25 mouse cellular contexts compared by ENCODE assay signal in genomic region chr6:48785601-48786000, GRCm38 (mm10). TPM values are rescaled to one million over a fixed set of nuclear protein-coding genes. Genes with fewer than 3 reads are reported as not detected.
A peak's percentile ranks its signal among the peaks of the same experiment; 100 is the strongest.
DNase-seq lines count a peak whose midpoint lies in the region; ATAC-seq and TF ChIP-seq lines count a peak whose summit lies in the region.
"Had no signal": no experiment of that assay in that cellular context is flagged by ENCODE, and none has a peak within 500 bp of the region (broad histone marks: within the 10 kb centered on the region; RNA-seq: fewer than 3 reads in every experiment).

No protein-coding gene starts in this region.

- intact Hi-C loops in heart, postnatal 25 days (cut with DNase I): no loop called here

- DNase-seq in heart, adult 11 months: peak; percentile 5
- DNase-seq in heart, postnatal 25 days (ENCODE audit: low spot score): no peak
- DNase-seq in kidney, postnatal 0 days (ENCODE audit: low spot score): peak; percentile 48
- no peak for DNase-seq in lung, postnatal 4 days
- DNase-seq in testis, postnatal 14 days (ENCODE audit: low spot score): no peak
- DNase-seq: cerebellum, adult 11 months; cerebellum, adult 8-10 months; cerebellum, postnatal 14 days; embryo, embryonic 11 days had no signal

- no peaks in the 10 kb centered on the region for H3K36me3 ChIP-seq in kidney, postnatal 0 days (ENCODE audit: insufficient read depth, low read length)
- no peaks in the 10 kb centered on the region for H3K36me3 ChIP-seq in kidney, embryonic 16.5 days (ENCODE audit: insufficient read depth, low read length)
- no peaks in the 10 kb centered on the region; the same call in 1 of the 2 replicates for H3K36me3 ChIP-seq in lung, embryonic 16.5 days (ENCODE audit: control insufficient read depth, insufficient read depth, low read length)
- no peaks in the 10 kb centered on the region for H3K36me3 ChIP-seq in stomach, embryonic 16.5 days (ENCODE audit: control insufficient read depth, insufficient read depth, low read length)
- H3K36me3 ChIP-seq: embryonic facial prominence, embryonic 15.5 days; forebrain, embryonic 10.5 days; heart, embryonic 12.5 days; hindbrain, embryonic 12.5 days had no signal

- H3K4me1 ChIP-seq in kidney, postnatal 0 days (replicated peaks; ENCODE audit: insufficient read depth, low read length): no peaks in the 10 kb centered on the region
- no peaks in the 10 kb centered on the region for H3K4me1 ChIP-seq in kidney, embryonic 16.5 days (ENCODE audit: insufficient read depth, low read length)
- H3K4me1 ChIP-seq in lung, embryonic 16.5 days (replicated peaks; ENCODE audit: control insufficient read depth, insufficient read depth, low read length): peaks cover 24% of the 10 kb centered on the region
- no peaks in the 10 kb centered on the region; the same call in 1 of the 2 replicates for H3K4me1 ChIP-seq in stomach, embryonic 16.5 days (ENCODE audit: control insufficient read depth, insufficient read depth, low read length)
- H3K4me1 ChIP-seq: embryonic facial prominence, embryonic 15.5 days; forebrain, embryonic 10.5 days; heart, embryonic 12.5 days; hindbrain, embryonic 12.5 days had no signal

- H3K4me2 ChIP-seq in kidney, postnatal 0 days (ENCODE audit: low read length): no peak overlapping the region
- H3K4me2 ChIP-seq in kidney, embryonic 16.5 days (replicated peaks; ENCODE audit: low read depth, low read length): no peak overlapping the region
- no peak overlapping the region for H3K4me2 ChIP-seq in lung, embryonic 16.5 days (ENCODE audit: low read depth, low read length)
- no peak overlapping the region for H3K4me2 ChIP-seq in stomach, embryonic 16.5 days (ENCODE audit: low read depth, low read length)
- H3K4me2 ChIP-seq: embryonic facial prominence, embryonic 15.5 days; heart, embryonic 12.5 days; hindbrain, embryonic 12.5 days had no signal

- H3K27me3 ChIP-seq in kidney, postnatal 0 days (ENCODE audit: insufficient read depth, low read length): no peaks in the 10 kb centered on the region
- H3K27me3 ChIP-seq in kidney, embryonic 16.5 days (ENCODE audit: insufficient read depth, low read length): no peaks in the 10 kb centered on the region
- no peaks in the 10 kb centered on the region for H3K27me3 ChIP-seq in lung, embryonic 16.5 days (ENCODE audit: control insufficient read depth, insufficient read depth, low read depth, low read length)
- H3K27me3 ChIP-seq in stomach, embryonic 16.5 days (ENCODE audit: control insufficient read depth, insufficient read depth, low read length): no peaks in the 10 kb centered on the region
- H3K27me3 ChIP-seq: CH12.LX; embryonic facial prominence, embryonic 15.5 days; heart, embryonic 12.5 days; hindbrain, embryonic 12.5 days had no signal

- no peaks in the 10 kb centered on the region for H3K9me3 ChIP-seq in kidney, postnatal 0 days (replicated peaks; ENCODE audit: low read length)
- H3K9me3 ChIP-seq in kidney, embryonic 16.5 days (ENCODE audit: low read length): no peaks in the 10 kb centered on the region
- peaks cover 4% of the 10 kb centered on the region for H3K9me3 ChIP-seq in lung, embryonic 16.5 days (ENCODE audit: control insufficient read depth, low read length)
- 0 out of 2 replicates have a peak, but pooled peaks cover 2% of the 10 kb centered on the region for H3K9me3 ChIP-seq in stomach, embryonic 16.5 days (replicated peaks; ENCODE audit: control insufficient read depth, low read length)
- H3K9me3 ChIP-seq: embryonic facial prominence, embryonic 15.5 days; forebrain, embryonic 10.5 days; heart, embryonic 12.5 days; hindbrain, embryonic 12.5 days had no signal

- H3K4me3 ChIP-seq in kidney, postnatal 0 days (replicated peaks; ENCODE audit: low read depth, low read length): no peak overlapping the region
- H3K4me3 ChIP-seq in kidney, embryonic 16.5 days (ENCODE audit: low read length): no peak overlapping the region
- no peak overlapping the region for H3K4me3 ChIP-seq in lung, embryonic 16.5 days (ENCODE audit: low read length)
- H3K4me3 ChIP-seq in stomach, embryonic 16.5 days (replicated peaks; ENCODE audit: low read length): no peak overlapping the region
- H3K4me3 ChIP-seq: embryonic facial prominence, embryonic 15.5 days; erythroblast, embryonic 14.5 days; forebrain, embryonic 10.5 days; heart, adult 2 months; heart, embryonic 12.5 days; hindbrain, embryonic 12.5 days had no signal

- 63% methylated on average over 2 of the region's 2 CpGs for WGBS in kidney, postnatal 0 days
- 80% methylated on average over 2 of the region's 2 CpGs for WGBS in kidney, embryonic 16.5 days
- WGBS in lung, embryonic 16.5 days: 56% methylated on average over 2 of the region's 2 CpGs
- 53% methylated on average over 2 of the region's 2 CpGs for WGBS in stomach, embryonic 16.5 days

- no peak overlapping the region for H3K9ac ChIP-seq in kidney, postnatal 0 days (ENCODE audit: low read depth, low read length)
- H3K9ac ChIP-seq in kidney, embryonic 16.5 days (replicated peaks; ENCODE audit: low read length): no peak overlapping the region
- H3K9ac ChIP-seq in lung, embryonic 16.5 days (ENCODE audit: low read length): no peak overlapping the region
- no peak overlapping the region for H3K9ac ChIP-seq in stomach, embryonic 16.5 days (ENCODE audit: low read length)
- H3K9ac ChIP-seq: embryonic facial prominence, embryonic 15.5 days; heart, embryonic 12.5 days; hindbrain, embryonic 12.5 days had no signal

- TF ChIP-seq CTCF in kidney, postnatal 0 days (IDR thresholded peaks at IDR 0.05; ENCODE audit: low read depth): no peak

- H3K27ac ChIP-seq in kidney, postnatal 0 days: peak overlapping the region; percentile 51; the same call in 1 of the 2 replicates
- H3K27ac ChIP-seq in kidney, embryonic 16.5 days (ENCODE audit: low read length): no peak overlapping the region
- H3K27ac ChIP-seq in lung, embryonic 16.5 days (ENCODE audit: low read length): peak overlapping the region; percentile 78
- H3K27ac ChIP-seq in stomach, embryonic 16.5 days (ENCODE audit: low read length): 0 out of 2 replicates have a peak overlapping the region, but pooled peaks have one; percentile 26
- H3K27ac ChIP-seq: embryonic facial prominence, embryonic 15.5 days; forebrain, embryonic 10.5 days; hindbrain, embryonic 12.5 days had no signal

- no peak for ATAC-seq in kidney, postnatal 0 days (replicated peaks; ENCODE audit: low FRiP score, low read depth)
- ATAC-seq in kidney, embryonic 16.5 days (ENCODE audit: low FRiP score, low TSS enrichment): no peak
- ATAC-seq in lung, embryonic 16.5 days (ENCODE audit: low read depth): peak; percentile 29
- no peak for ATAC-seq in stomach, embryonic 16.5 days (ENCODE audit: insufficient read depth, low FRiP score)
- ATAC-seq: forebrain, embryonic 14.5 days; hindbrain, embryonic 16.5 days had no signal

RNA-seq across cellular contexts. Expression of gene Gimap3, which starts 14.9 kb away (rescaled TPM):
- total RNA-seq in heart, postnatal 25 days (2021): under 1 TPM; 0.50 to 0.88 TPM
- 0.13 and 0.17 TPM in 2 replicates for polyA plus RNA-seq in kidney, postnatal 0 days (2015; fragmentation: Nextera tagmentation; extraction: Ambion mirVana)
- polyA plus RNA-seq in kidney, embryonic 16.5 days (2015; fragmentation: Nextera tagmentation; extraction: Ambion mirVana): 0.19 TPM in 1 of 2 replicates, not detected in the other
- polyA plus RNA-seq in lung, embryonic 16.5 days (2015; fragmentation: Nextera tagmentation; extraction: Ambion mirVana): 0.08 and 0.10 TPM in 2 replicates
- 0.14 and 0.17 TPM in 2 replicates for polyA plus RNA-seq in stomach, embryonic 16.5 days (2015; fragmentation: Nextera tagmentation; extraction: Ambion mirVana)
- total RNA-seq: gastrocnemius, adult 8-10 months had no signal
- polyA plus RNA-seq: brain, embryonic 14.5 days; embryonic facial prominence, embryonic 11.5 days; embryonic facial prominence, embryonic 15.5 days; forebrain, embryonic 10.5 days; forebrain, embryonic 14.5 days; heart, embryonic 12.5 days; heart, postnatal 0 days; hindbrain, embryonic 12.5 days; hindbrain, embryonic 16.5 days had no signal

RNA-seq across cellular contexts. Expression of gene Gimap5, which starts 39.6 kb away (rescaled TPM):
- total RNA-seq in heart, postnatal 25 days (2021): 1 to 10 TPM; 6.1 to 6.8 TPM
- 26.4 and 32.2 TPM in 2 replicates for polyA plus RNA-seq in kidney, postnatal 0 days (2015; fragmentation: Nextera tagmentation; extraction: Ambion mirVana)
- polyA plus RNA-seq in kidney, embryonic 16.5 days (2015; fragmentation: Nextera tagmentation; extraction: Ambion mirVana): 18.0 and 19.9 TPM in 2 replicates
- polyA plus RNA-seq in lung, embryonic 16.5 days (2015; fragmentation: Nextera tagmentation; extraction: Ambion mirVana): 22.3 and 22.4 TPM in 2 replicates
- 6.9 and 8.1 TPM in 2 replicates for polyA plus RNA-seq in stomach, embryonic 16.5 days (2015; fragmentation: Nextera tagmentation; extraction: Ambion mirVana)

RNA-seq across cellular contexts. Expression of gene Gimap1, which starts 46.7 kb away (rescaled TPM):
- 1 to 10 TPM; 8.5 to 9.8 TPM for total RNA-seq in heart, postnatal 25 days (2021)
- polyA plus RNA-seq in kidney, postnatal 0 days (2015; fragmentation: Nextera tagmentation; extraction: Ambion mirVana): 26.8 and 29.7 TPM in 2 replicates
- polyA plus RNA-seq in kidney, embryonic 16.5 days (2015; fragmentation: Nextera tagmentation; extraction: Ambion mirVana): 39.5 and 43.2 TPM in 2 replicates
- 46.7 and 51.1 TPM in 2 replicates for polyA plus RNA-seq in lung, embryonic 16.5 days (2015; fragmentation: Nextera tagmentation; extraction: Ambion mirVana)
- 15.7 and 19.7 TPM in 2 replicates for polyA plus RNA-seq in stomach, embryonic 16.5 days (2015; fragmentation: Nextera tagmentation; extraction: Ambion mirVana)

RNA-seq across cellular contexts. Expression of gene Tmem176a, which starts 55.1 kb away (rescaled TPM):
- 10 to 100 TPM; 16.6 to 20.0 TPM for total RNA-seq in heart, postnatal 25 days (2021)
- polyA plus RNA-seq in kidney, postnatal 0 days (2015; fragmentation: Nextera tagmentation; extraction: Ambion mirVana): 315 and 333 TPM in 2 replicates
- polyA plus RNA-seq in kidney, embryonic 16.5 days (2015; fragmentation: Nextera tagmentation; extraction: Ambion mirVana): 194 and 227 TPM in 2 replicates
- 242 and 258 TPM in 2 replicates for polyA plus RNA-seq in lung, embryonic 16.5 days (2015; fragmentation: Nextera tagmentation; extraction: Ambion mirVana)
- 157 and 176 TPM in 2 replicates for polyA plus RNA-seq in stomach, embryonic 16.5 days (2015; fragmentation: Nextera tagmentation; extraction: Ambion mirVana)

RNA-seq across cellular contexts. Expression of gene Tmem176b, which starts 55.7 kb away (rescaled TPM):
- 10 to 100 TPM; 52.5 to 54.8 TPM for total RNA-seq in heart, postnatal 25 days (2021)
- polyA plus RNA-seq in kidney, postnatal 0 days (2015; fragmentation: Nextera tagmentation; extraction: Ambion mirVana): 669 and 685 TPM in 2 replicates
- 479 and 496 TPM in 2 replicates for polyA plus RNA-seq in kidney, embryonic 16.5 days (2015; fragmentation: Nextera tagmentation; extraction: Ambion mirVana)
- polyA plus RNA-seq in lung, embryonic 16.5 days (2015; fragmentation: Nextera tagmentation; extraction: Ambion mirVana): 450 and 479 TPM in 2 replicates
- polyA plus RNA-seq in stomach, embryonic 16.5 days (2015; fragmentation: Nextera tagmentation; extraction: Ambion mirVana): 302 and 332 TPM in 2 replicates

Comparison
In these comparisons a context has a peak if more than half of its experiments do, and no peak if none do; other contexts are left out.
1. DNase-seq: peak in heart, adult 11 months (single experiment) and kidney, postnatal 0 days (single experiment); none in heart, postnatal 25 days (single experiment), lung, postnatal 4 days (0 of 2) and testis, postnatal 14 days (single experiment).